Mouse (Mus musculus): ENCODE data around the gene Phf24. TPM values are rescaled to one million over a fixed set of nuclear protein-coding genes. Genes with fewer than 3 reads are reported as not detected.
A peak's percentile ranks its signal among the peaks of the same experiment; 100 is the strongest.

Phf24 gene
- polyA plus RNA-seq, 1 experiment from 2014 or later, result 43.5 TPM

GRCm38 (mm10) chr4:42945043-42945442 lies 28.6 kb downstream of the Phf24 start:
- Histone ChIP-seq H3K4me2 (replicated peaks) (no peak overlapping the region), H3K9ac (no peak overlapping the region), H3K4me1 (replicated peaks; ENCODE audit: control insufficient read depth, insufficient read depth, low read length) (peaks cover 39% of the 10 kb centered on the region), H3K27me3 (ENCODE audit: control insufficient read depth, insufficient read depth, low read length) (no peaks in the 10 kb centered on the region), H3K4me3 (replicated peaks; ENCODE audit: low read length) (no peak overlapping the region), H3K9me3 (ENCODE audit: control insufficient read depth, low read length) (no peaks in the 10 kb centered on the region), H3K27ac (no peak overlapping the region), H3K36me3 (replicated peaks; ENCODE audit: control insufficient read depth, insufficient read depth) (peaks cover 5% of the 10 kb centered on the region; the same call in 1 of the 2 replicates)
- ATAC-seq (ENCODE audit: low FRiP score) (no peak), DNase-seq (ENCODE audit: low spot score) (peak; percentile 44)
- 15% methylated on average over 6 of the region's 6 CpGs for WGBS

DNA sequence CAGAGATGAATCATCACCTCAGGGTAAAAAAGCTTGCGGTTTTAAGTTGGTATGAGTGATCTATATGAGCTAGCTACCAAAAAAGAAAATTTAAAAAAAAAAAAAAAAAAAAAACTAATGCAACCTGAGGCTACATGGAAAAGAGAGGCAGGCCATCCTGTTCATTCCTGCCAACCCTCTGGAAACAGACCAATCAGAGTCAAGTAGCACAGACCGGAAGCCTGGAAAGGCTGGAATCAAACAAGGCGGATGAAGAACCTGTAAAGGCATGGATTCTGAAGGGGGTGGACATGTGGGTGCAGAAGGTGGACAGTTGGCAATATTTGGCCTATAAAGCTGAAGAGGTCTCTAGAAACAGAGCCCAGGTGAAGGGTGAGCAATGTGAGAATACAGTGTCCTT lies 29.0 kb downstream of the Phf24 start:
- Histone ChIP-seq H3K27me3 (ENCODE audit: control insufficient read depth, insufficient read depth, low read length) (no peaks in the 10 kb centered on the region), H3K4me1 (replicated peaks; ENCODE audit: control insufficient read depth, insufficient read depth, low read length) (peaks cover 39% of the 10 kb centered on the region), H3K36me3 (replicated peaks; ENCODE audit: control insufficient read depth, insufficient read depth) (peaks cover 3% of the 10 kb centered on the region; the same call in 1 of the 2 replicates), H3K4me3 (replicated peaks; ENCODE audit: low read length) (no peak overlapping the region), H3K9me3 (ENCODE audit: control insufficient read depth, low read length) (no peaks in the 10 kb centered on the region), H3K27ac (no peak overlapping the region), H3K9ac (no peak overlapping the region), H3K4me2 (replicated peaks) (no peak overlapping the region)
- no peak for ATAC-seq (ENCODE audit: low FRiP score)
- no peak for DNase-seq (ENCODE audit: low spot score)
- 91% methylated on average over 3 of the region's 3 CpGs for WGBS

- H3K36me3 ChIP-seq (replicated peaks; ENCODE audit: control insufficient read depth, insufficient read depth), result no peaks in the 10 kb centered on the region
- 8% methylated on average over 5 of the region's 5 CpGs for WGBS
- peak overlapping the region; percentile 89 for H3K27ac ChIP-seq
- H3K27me3 ChIP-seq (ENCODE audit: control insufficient read depth, insufficient read depth, low read length), result no peaks in the 10 kb centered on the region
- no peak for ATAC-seq (ENCODE audit: low FRiP score)
- H3K4me1 ChIP-seq (replicated peaks; ENCODE audit: control insufficient read depth, insufficient read depth, low read length), result peaks cover 39% of the 10 kb centered on the region
- no peaks in the 10 kb centered on the region for H3K9me3 ChIP-seq (ENCODE audit: control insufficient read depth, low read length)
- H3K4me2 ChIP-seq (replicated peaks), result peak overlapping the region; percentile 38
- H3K4me3 ChIP-seq (replicated peaks; ENCODE audit: low read length), result no peak overlapping the region
- DNase-seq (ENCODE audit: low spot score), result peak; percentile 87
- peak overlapping the region; percentile 28 for H3K9ac ChIP-seq
Observed at GRCm38 (mm10) chr4:42945952-42946351, 29.5 kb downstream of the Phf24 start.

DNA sequence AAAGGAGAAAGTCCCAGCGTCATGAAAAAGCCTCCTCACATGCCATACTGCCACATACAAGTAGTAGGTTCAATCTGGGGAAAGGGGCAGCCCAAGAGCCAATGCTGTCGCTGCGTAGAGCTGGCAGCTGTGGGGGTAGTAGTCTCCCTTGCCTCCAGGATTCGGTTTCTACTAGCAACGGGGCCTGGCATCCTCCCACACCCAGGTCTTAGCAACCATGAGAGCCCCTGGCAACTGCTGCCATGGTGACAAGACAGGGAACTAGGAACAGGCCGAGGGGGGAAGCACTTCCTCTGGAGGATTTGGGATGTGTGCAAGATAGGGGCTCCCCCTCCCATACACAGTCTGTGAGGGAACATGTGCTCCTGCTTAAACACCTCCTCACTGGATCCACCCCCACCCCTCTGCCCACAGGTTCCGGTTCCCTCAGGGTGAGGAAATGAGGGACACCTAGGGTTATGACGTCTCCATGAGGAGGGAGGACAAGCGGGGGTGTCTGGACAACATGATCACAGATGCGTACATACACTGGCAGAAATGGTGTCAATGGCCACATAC lies 30.4 kb downstream of the Phf24 start:
- H3K9ac ChIP-seq, result peak overlapping the region; percentile 28
- no peaks in the 10 kb centered on the region for H3K27me3 ChIP-seq (ENCODE audit: control insufficient read depth, insufficient read depth, low read length)
- no peaks in the 10 kb centered on the region for H3K9me3 ChIP-seq (ENCODE audit: control insufficient read depth, low read length)
- H3K36me3 ChIP-seq (replicated peaks; ENCODE audit: control insufficient read depth, insufficient read depth), result no peaks in the 10 kb centered on the region
- 18% methylated on average over 10 of the region's 10 CpGs for WGBS
- H3K4me3 ChIP-seq (replicated peaks; ENCODE audit: low read length), result no peak overlapping the region
- H3K4me1 ChIP-seq (replicated peaks; ENCODE audit: control insufficient read depth, insufficient read depth, low read length), result peaks cover 45% of the 10 kb centered on the region
- DNase-seq (ENCODE audit: low spot score) (peak; percentile 84), ATAC-seq (ENCODE audit: low FRiP score) (peak; percentile 50)
- peak overlapping the region; percentile 38 for H3K4me2 ChIP-seq (replicated peaks)
- peak overlapping the region; percentile 89 for H3K27ac ChIP-seq

DNA sequence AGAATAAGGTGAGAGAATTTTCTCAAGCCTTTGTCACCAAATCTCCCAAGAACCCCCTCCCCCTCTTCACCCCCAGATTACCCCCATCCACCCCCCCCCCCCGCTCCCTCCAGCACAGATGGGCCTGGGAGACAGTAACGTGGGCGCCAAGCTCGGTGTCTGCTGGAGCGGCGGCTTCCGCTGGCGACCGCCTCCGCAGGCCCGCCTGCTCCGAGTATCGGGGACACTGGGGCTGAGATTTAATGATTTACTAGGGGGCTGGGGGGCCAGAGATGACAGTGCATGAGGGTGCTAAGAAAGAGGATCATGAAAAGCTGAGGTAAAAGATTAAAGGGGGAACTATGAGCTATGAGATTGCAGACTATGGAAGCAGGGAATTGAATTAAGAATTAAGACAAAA lies 32.1 kb downstream of the Phf24 start:
- whole genome bisulfite sequencing, result 29% methylated on average over 13 of the region's 13 CpGs
- Histone ChIP-seq H3K9me3 (ENCODE audit: control insufficient read depth, low read length) (no peaks in the 10 kb centered on the region), H3K27me3 (ENCODE audit: control insufficient read depth, insufficient read depth, low read length) (no peaks in the 10 kb centered on the region), H3K27ac (peak overlapping the region; percentile 89), H3K4me1 (replicated peaks; ENCODE audit: control insufficient read depth, insufficient read depth, low read length) (peaks cover 59% of the 10 kb centered on the region), H3K4me3 (replicated peaks; ENCODE audit: low read length) (no peak overlapping the region), H3K36me3 (replicated peaks; ENCODE audit: control insufficient read depth, insufficient read depth) (peaks cover 6% of the 10 kb centered on the region; the same call in 1 of the 2 replicates), H3K4me2 (replicated peaks) (0 out of 2 replicates have a peak overlapping the region, but pooled peaks have one; percentile 91), H3K9ac (0 out of 2 replicates have a peak overlapping the region, but pooled peaks have one; percentile 35)
- DNase-seq (ENCODE audit: low spot score) (no peak), ATAC-seq (ENCODE audit: low FRiP score) (no peak)

DNA sequence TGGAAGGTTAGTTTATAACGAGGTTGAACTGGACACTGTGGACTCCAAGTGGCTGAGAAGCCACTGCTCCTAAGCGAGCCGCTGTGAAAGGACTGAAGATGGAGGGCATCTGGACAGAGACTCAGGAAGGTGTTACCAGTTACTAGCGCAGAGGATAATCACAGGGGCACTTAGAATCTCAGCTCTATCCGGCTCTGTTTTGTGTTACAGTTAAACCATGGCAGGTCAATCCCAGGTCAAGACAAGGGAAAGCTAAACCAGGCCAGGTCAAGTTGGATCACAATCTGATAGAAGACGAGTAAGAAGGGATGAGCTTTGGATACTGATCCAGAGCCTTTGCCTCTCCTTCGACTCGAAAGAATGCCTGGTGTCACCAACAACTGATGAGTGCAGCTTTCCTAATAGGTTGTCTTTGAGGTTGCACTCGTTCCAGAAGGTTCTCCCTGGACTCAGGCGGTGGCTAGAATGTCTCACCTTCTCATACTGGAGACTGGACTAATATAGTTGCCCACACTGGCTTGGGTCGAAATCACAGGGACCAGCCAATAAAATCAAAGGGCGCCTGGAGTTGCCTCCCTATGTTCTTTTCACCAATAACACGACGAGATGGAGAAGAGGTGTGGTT lies 32.7 kb downstream of the Phf24 start:
- peaks cover 10% of the 10 kb centered on the region; the same call in 1 of the 2 replicates for H3K36me3 ChIP-seq (replicated peaks; ENCODE audit: control insufficient read depth, insufficient read depth)
- peak overlapping the region; percentile 82 for H3K27ac ChIP-seq
- H3K9ac ChIP-seq, result peak overlapping the region; percentile 98; the same call in 1 of the 2 replicates
- no peak for ATAC-seq (ENCODE audit: low FRiP score)
- H3K4me3 ChIP-seq (replicated peaks; ENCODE audit: low read length), result peak overlapping the region; percentile 85
- H3K27me3 ChIP-seq (ENCODE audit: control insufficient read depth, insufficient read depth, low read length), result no peaks in the 10 kb centered on the region
- no peaks in the 10 kb centered on the region for H3K9me3 ChIP-seq (ENCODE audit: control insufficient read depth, low read length)
- WGBS, result 12% methylated on average over 14 of the region's 14 CpGs
- H3K4me2 ChIP-seq (replicated peaks), result peak overlapping the region; percentile 91
- no peak for DNase-seq (ENCODE audit: low spot score)
- peaks cover 64% of the 10 kb centered on the region for H3K4me1 ChIP-seq (replicated peaks; ENCODE audit: control insufficient read depth, insufficient read depth, low read length)

- Histone ChIP-seq H3K9ac (peak within 1 kb of the TSS; percentile 98), H3K4me2 (replicated peaks) (peak within 1 kb of the TSS; percentile 91), H3K9me3 (ENCODE audit: control insufficient read depth, low read length) (no peaks in the 10 kb centered on the region), H3K4me3 (replicated peaks; ENCODE audit: low read length) (peak within 1 kb of the TSS; percentile 85), H3K27ac (peak within 1 kb of the TSS; percentile 98), H3K4me1 (replicated peaks; ENCODE audit: control insufficient read depth, insufficient read depth, low read length) (peaks cover 69% of the 10 kb centered on the region), H3K36me3 (replicated peaks; ENCODE audit: control insufficient read depth, insufficient read depth) (peaks cover 13% of the 10 kb centered on the region), H3K27me3 (ENCODE audit: control insufficient read depth, insufficient read depth, low read length) (no peaks in the 10 kb centered on the region)
- ATAC-seq (ENCODE audit: low FRiP score) (peak; percentile 94), DNase-seq (ENCODE audit: low spot score) (peak; percentile 96)
- WGBS, result under 1% methylated on average over 39 of the region's 39 CpGs
Observed at GRCm38 (mm10) chr4:42949676-42950051, 33.2 kb downstream of the Phf24 start, which contains the start of gene Dnajb5. TSS of gene Dnajb5 (plus strand) at chr4:42949814.

GRCm38 (mm10) chr4:42950065-42950558 lies 33.7 kb downstream of the Phf24 start:
- Histone ChIP-seq H3K27ac (peak overlapping the region; percentile 98), H3K27me3 (ENCODE audit: control insufficient read depth, insufficient read depth, low read length) (no peaks in the 10 kb centered on the region), H3K4me1 (replicated peaks; ENCODE audit: control insufficient read depth, insufficient read depth, low read length) (peaks cover 73% of the 10 kb centered on the region), H3K4me2 (replicated peaks) (peak overlapping the region; percentile 91), H3K9me3 (ENCODE audit: control insufficient read depth, low read length) (no peaks in the 10 kb centered on the region), H3K9ac (peak overlapping the region; percentile 98), H3K36me3 (replicated peaks; ENCODE audit: control insufficient read depth, insufficient read depth) (peaks cover 17% of the 10 kb centered on the region), H3K4me3 (replicated peaks; ENCODE audit: low read length) (peak overlapping the region; percentile 85)
- DNase-seq (ENCODE audit: low spot score) (peak; percentile 79), ATAC-seq (ENCODE audit: low FRiP score) (peak; percentile 57)
- 1% methylated on average over 19 of the region's 27 CpGs for WGBS

Data from hindbrain, embryonic 14.5 days (tissue).